Mouse (Mus musculus) left cerebral cortex, adult 2 months (tissue): ENCODE data around the gene Fndc7. TPM values are rescaled to one million over a fixed set of nuclear protein-coding genes. Genes with fewer than 3 reads are reported as not detected.
A peak's percentile ranks its signal among the peaks of the same experiment; 100 is the strongest.

Experiments
- DNase-seq, 2 experiments: peaks; one replicate each; pipeline ENCODE4 v3.0.0; 2021 to 2022; ENCODE audit warnings: low spot score in 2 of 2, mixed read lengths in 1 of 2; ENCODE audit errors: extremely low spot score in 1 of 2
- H3K27ac ChIP-seq: fragments of 200-600 bp; 2 replicates; pipeline ENCODE4 v1.8.1; 2022
- H3K4me3 ChIP-seq: fragments of 200-600 bp; 2 replicates; pipeline ENCODE4 v1.8.1; 2022
- CTCF ChIP-seq: fragments of 200-600 bp; IDR thresholded peaks from 2 replicates; pipeline ENCODE4 v1.8.1; 2022; ENCODE audit warnings: antibody characterized with exemption, mild to moderate bottlenecking, moderate library complexity
- intact Hi-C: fragments of 180-260 bp; cut with DNase I; formaldehyde crosslinking; loops from one replicate; pipeline ENCODE4 v1.15.1; 2025
- long read RNA-seq, 2 experiments: library from polyadenylated mRNA; stranded (forward); transcript quantifications; one replicate each; pipeline ENCODE4 v2.0.0; 2021; ENCODE audit warnings: borderline mapping rate in 2 of 2
- total RNA-seq, 2 experiments: library from RNA; stranded (reverse); gene quantifications; 2 replicates each; pipeline ENCODE4 v1.2.3; 2021

The Fndc7 gene
- total RNA-seq: under 1 TPM in 1 of 2 experiments, not detected in 1; 0.26 TPM
- long read RNA-seq, experiment 1, partial matches to known transcripts: 1 of 1 reads
- long read RNA-seq, experiment 1, other reads (novel, unspliced or antisense): 0 of 1 reads
- long read RNA-seq, experiment 2: 0 reads

DNA sequence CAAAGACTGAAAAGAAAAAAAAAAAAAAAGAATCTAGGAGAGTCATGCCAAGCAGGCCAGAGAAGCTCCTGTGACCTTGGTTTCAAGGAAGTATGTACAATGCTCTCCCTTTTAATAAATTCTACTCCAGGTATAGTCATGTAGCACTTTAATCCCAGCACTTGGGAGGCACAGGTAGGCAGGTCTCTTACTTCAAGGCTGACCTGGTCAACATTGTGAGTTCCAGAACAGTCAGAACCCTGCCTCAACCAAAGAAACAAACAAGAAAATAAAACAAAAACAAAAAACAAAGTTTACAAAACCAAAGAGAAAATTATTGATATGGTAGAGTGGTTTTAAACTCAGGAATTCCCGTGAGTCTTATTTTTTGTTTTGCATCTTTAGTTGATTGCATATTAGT is at the start of gene Fndc7:
TSS of gene Fndc7 (minus strand) at position 101 of the 400 bp plus-strand sequence.
- intact Hi-C loops: no loop called here
- DNase-seq: no peak
- no peak for TF ChIP-seq CTCF
- no peak within 1 kb of the TSS for H3K27ac ChIP-seq
- no peak within 1 kb of the TSS for H3K4me3 ChIP-seq

GRCm38 (mm10) chr3:108939573-108939972 is 49.8 kb upstream of the Fndc7 start, which contains the start of gene Henmt1:
Gene Henmt1, plus strand, starts transcription at chr3:108939873.
- no peak within 1 kb of the TSS for H3K27ac ChIP-seq
- intact Hi-C loops: no loop called here
- DNase-seq: no peak
- TF ChIP-seq CTCF: no peak
- peak within 1 kb of the TSS; percentile 13; the same call in 1 of the 2 replicates for H3K4me3 ChIP-seq

GRCm38 (mm10) chr3:108938691-108939090 is 48.9 kb upstream of the Fndc7 start:
- no peak for DNase-seq
- no peak overlapping the region for H3K4me3 ChIP-seq
- no peak overlapping the region for H3K27ac ChIP-seq
- TF ChIP-seq CTCF: no peak
- intact Hi-C loops: no loop called here

- no peak for DNase-seq
- TF ChIP-seq CTCF: no peak
- no peak overlapping the region for H3K4me3 ChIP-seq
- H3K27ac ChIP-seq: no peak overlapping the region
- intact Hi-C loops: no loop called here
These were observed 43.7 kb upstream of the Fndc7 start for GRCm38 (mm10) chr3:108933557-108933956.

DNA sequence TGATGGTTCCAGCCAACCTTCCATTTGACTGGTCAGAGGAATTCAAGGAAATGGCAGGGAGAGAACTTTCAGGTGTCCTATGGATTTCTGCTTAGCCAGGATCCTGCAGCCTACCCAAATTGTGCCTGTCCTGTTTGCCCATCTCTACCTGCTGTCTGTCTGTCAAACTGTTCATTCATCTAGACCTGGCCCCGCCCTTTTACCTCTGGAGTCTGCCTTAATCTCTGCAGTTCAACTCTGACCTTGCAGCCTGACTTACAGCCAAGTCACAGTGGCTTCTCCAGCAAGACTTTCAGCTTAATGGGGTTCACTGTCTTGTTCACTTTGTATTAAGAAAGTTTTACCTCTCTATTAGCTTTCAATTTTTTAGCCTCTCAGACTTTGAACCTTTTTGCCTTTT is 36.5 kb upstream of the Fndc7 start:
- H3K4me3 ChIP-seq: no peak overlapping the region
- DNase-seq: no peak
- no peak overlapping the region for H3K27ac ChIP-seq
- intact Hi-C loops: no loop called here
- no peak for TF ChIP-seq CTCF

- DNase-seq: no peak
- intact Hi-C loops: no loop called here
- no peak for TF ChIP-seq CTCF
- Histone ChIP-seq H3K27ac (no peak overlapping the region), H3K4me3 (no peak overlapping the region)
These were observed 35.9 kb upstream of the Fndc7 start for GRCm38 (mm10) chr3:108925677-108926076.

DNA sequence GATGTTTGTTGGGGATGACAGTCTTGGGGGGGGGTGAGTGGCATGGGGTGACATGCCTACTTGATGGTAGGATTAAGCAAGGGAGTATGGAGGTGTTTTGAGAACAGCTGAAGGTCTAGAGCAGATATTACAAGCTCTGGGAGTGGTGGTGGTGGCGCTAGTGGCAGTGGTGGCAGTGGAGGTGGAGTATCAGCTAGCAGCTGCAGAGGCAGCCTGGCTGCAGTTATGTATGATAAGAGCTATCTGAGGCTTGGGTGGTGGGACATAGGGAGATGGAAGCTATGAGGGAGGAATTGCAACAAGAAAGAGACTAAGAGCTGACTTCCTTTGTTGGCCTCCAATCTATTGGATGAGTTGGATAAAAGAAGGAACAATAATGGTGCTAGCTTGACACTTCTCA is 32.0 kb upstream of the Fndc7 start:
- no peak for DNase-seq
- Histone ChIP-seq H3K4me3 (no peak overlapping the region), H3K27ac (no peak overlapping the region)
- TF ChIP-seq CTCF: no peak
- intact Hi-C loops: no loop called here

GRCm38 (mm10) chr3:108920442-108921070 is 30.7 kb upstream of the Fndc7 start:
- Histone ChIP-seq H3K4me3 (no peak overlapping the region), H3K27ac (no peak overlapping the region)
- intact Hi-C loops: no loop called here
- no peak for TF ChIP-seq CTCF
- DNase-seq: no peak

DNA sequence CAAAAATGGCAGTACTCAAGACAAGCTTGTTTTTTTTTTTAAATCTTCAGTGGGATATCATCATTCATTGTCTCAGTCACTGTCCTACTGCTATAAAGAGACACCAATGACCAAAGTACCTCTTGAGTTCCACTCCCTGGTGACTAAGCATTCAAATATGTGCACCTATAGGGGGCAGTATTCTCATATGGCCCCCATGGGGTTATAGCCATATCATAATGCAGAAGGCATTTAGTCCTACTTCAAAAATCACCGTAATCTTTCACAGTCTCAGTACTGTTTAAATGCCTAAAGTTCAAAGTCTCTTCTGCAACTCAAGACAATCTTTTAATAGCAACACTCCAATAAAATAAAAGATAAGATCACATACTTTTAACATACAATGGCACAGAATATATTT is 29.0 kb upstream of the Fndc7 start:
- no peak for DNase-seq
- H3K27ac ChIP-seq: no peak overlapping the region
- no peak overlapping the region for H3K4me3 ChIP-seq
- intact Hi-C loops: no loop called here
- no peak; the same call in 1 of the 2 replicates for TF ChIP-seq CTCF

DNA sequence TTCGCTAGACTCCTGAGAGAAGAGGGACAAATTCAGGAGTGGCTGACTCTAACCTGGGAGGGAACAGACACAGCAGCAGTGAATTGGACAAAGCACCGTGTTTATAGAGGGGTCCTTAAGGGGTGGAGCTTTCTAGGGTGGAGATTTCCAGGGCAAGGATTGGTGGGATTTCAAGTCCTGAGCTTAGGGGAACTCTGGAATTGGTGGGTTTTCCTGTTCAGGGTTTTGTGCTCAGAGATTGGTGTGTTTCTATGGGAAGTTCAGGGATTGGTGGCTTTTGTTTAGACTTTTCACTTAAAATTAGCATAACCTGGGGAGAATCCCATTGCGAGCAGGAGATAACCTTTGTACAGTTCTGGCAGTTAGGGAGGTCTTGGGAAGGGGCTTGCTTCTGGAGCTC is 28.2 kb upstream of the Fndc7 start:
- no peak for TF ChIP-seq CTCF
- no peak for DNase-seq
- intact Hi-C loops: no loop called here
- no peak overlapping the region for H3K27ac ChIP-seq
- no peak overlapping the region for H3K4me3 ChIP-seq

DNA sequence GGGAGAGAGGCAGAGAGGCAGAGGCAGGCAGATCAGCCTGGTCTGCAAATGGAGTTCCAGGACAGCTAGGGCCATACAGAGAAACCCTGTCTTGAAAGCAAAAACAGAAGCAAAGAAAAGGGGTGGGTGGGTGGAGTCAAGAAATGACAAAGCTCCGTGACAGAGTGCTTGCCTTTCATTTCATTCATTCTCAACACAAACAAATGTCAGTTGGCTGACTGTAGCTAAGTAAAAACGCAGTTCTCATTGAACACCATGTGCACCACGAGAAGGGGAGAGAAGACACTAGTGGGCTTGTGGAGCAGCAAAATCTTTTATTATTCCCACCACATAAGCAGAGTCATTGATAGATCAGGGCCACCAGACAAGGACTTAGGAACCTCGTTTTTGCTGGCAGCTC is 27.0 kb upstream of the Fndc7 start:
- intact Hi-C loops: no loop called here

DNA sequence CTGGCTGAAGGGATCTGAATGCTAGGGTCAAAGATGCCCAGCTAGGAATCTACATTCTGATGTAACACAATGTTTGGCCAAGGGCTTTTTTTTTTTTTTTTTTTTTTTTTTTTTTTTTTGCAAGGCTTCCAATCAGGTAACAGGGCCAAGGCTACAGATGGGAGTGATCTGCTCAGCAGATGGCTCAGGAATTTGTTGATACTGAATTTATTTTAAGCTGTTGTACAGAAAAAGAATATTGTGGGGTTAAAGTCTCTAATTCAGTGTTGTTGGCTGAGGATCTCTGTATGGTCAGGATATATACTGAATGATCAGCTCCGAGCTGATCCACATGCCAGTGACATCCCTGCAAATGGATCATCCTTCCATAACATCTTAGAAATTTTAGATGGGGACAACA is 26.2 kb upstream of the Fndc7 start:
- no peak overlapping the region; the same call in 1 of the 2 replicates for H3K27ac ChIP-seq
- no peak for DNase-seq
- TF ChIP-seq CTCF: no peak
- intact Hi-C loops: no loop called here
- no peak overlapping the region for H3K4me3 ChIP-seq

More for the DNA sequence above, 27.0 kb upstream of the Fndc7 start:
- H3K4me3 ChIP-seq: no peak overlapping the region
- no peak for DNase-seq
- TF ChIP-seq CTCF: no peak
- no peak overlapping the region for H3K27ac ChIP-seq
